Mouse (Mus musculus) skeletal muscle tissue, postnatal 0 days (tissue): Measurements from ENCODE around the gene Olfr305. TPM values are rescaled to one million over a fixed set of nuclear protein-coding genes. Genes with fewer than 3 reads are reported as not detected.

Source experiments
- polyA plus RNA-seq: library from polyadenylated mRNA; unstranded; fragments of >200 nt; fragmentation: Nextera tagmentation; extraction: Ambion mirVana; gene quantifications from 2 replicates; pipeline ENCODE4 v1.2.1, GENCODE M21; 2015

Olfr305 gene
- not detected in 2 replicates for polyA plus RNA-seq

GRCm38 (mm10) chr7:86366828-86367227, at the start of gene Olfr305:
Gene Olfr305, minus strand, starts transcription at chr7:86366928.

GRCm38 (mm10) chr7:86403546-86403945, 36.8 kb upstream of the Olfr305 start, which contains the start of gene Olfr301:
Gene Olfr301, plus strand, starts transcription at chr7:86403846.

GRCm38 (mm10) chr7:86397689-86398088, 31.0 kb upstream of the Olfr305 start, which contains the start of gene Olfr303:
Gene Olfr303, minus strand, starts transcription at chr7:86397789.

GRCm38 (mm10) chr7:86386558-86386957, 19.8 kb upstream of the Olfr305 start, which contains the start of gene Olfr304:
Gene Olfr304, minus strand, starts transcription at chr7:86386658.

GRCm38 (mm10) chr7:86337486-86337885, 29.2 kb downstream of the Olfr305 start, which contains the start of gene Olfr307:
Gene Olfr307, minus strand, starts transcription at chr7:86337586.

GRCm38 (mm10) chr7:86325530-86325929, 41.2 kb downstream of the Olfr305 start, which contains the start of gene Olfr308:
Gene Olfr308, minus strand, starts transcription at chr7:86325630.

GRCm38 (mm10) chr7:86313608-86314007, 53.1 kb downstream of the Olfr305 start, which contains the start of gene Olfr309:
Gene Olfr309, minus strand, starts transcription at chr7:86313708.

Other genes with a start within 250 kb of the Olfr305 start
- not detected in 2 replicates for gene Vmn2r75, start 195.2 kb downstream of the Olfr305 start, polyA plus RNA-seq
- gene Vmn2r76, start 120.6 kb downstream of the Olfr305 start, polyA plus RNA-seq: not detected in 2 replicates
- gene Olfr310, start 89.8 kb downstream of the Olfr305 start, polyA plus RNA-seq: not detected in 2 replicates
- gene Olfr309, start 53.2 kb downstream of the Olfr305 start, polyA plus RNA-seq: not detected in 2 replicates
- not detected in 2 replicates for gene Olfr308, start 41.3 kb downstream of the Olfr305 start, polyA plus RNA-seq
- gene Olfr307, start 29.3 kb downstream of the Olfr305 start, polyA plus RNA-seq: not detected in 2 replicates
- gene Olfr304, start 19.7 kb upstream of the Olfr305 start, polyA plus RNA-seq: not detected in 2 replicates
- gene Olfr303, start 30.9 kb upstream of the Olfr305 start, polyA plus RNA-seq: not detected in 2 replicates
- gene Olfr301, start 36.9 kb upstream of the Olfr305 start, polyA plus RNA-seq: not detected in 2 replicates
- not detected in 2 replicates for gene Olfr299, start 93.0 kb upstream of the Olfr305 start, polyA plus RNA-seq
- not detected in 2 replicates for gene Olfr298, start 125.6 kb upstream of the Olfr305 start, polyA plus RNA-seq
- not detected in 2 replicates for gene Olfr297, start 153.0 kb upstream of the Olfr305 start, polyA plus RNA-seq
- not detected in 2 replicates for gene Olfr295, start 216.9 kb upstream of the Olfr305 start, polyA plus RNA-seq
- gene Olfr294, start 249.7 kb upstream of the Olfr305 start, polyA plus RNA-seq: not detected in 2 replicates